Mouse (Mus musculus) ovary, postnatal 36 days (tissue): ENCODE results near the gene Tenm4.
A peak's percentile ranks its signal among the peaks of the same experiment; 100 is the strongest.

ENCODE experiments used
- DNase-seq: peaks from one replicate; pipeline ENCODE4 v3.0.0; 2022; ENCODE audit warnings: low spot score, mixed read lengths

The Tenm4 gene

GRCm38 (mm10) chr7:96203812-96204560 lies 32.9 kb downstream of the Tenm4 start:
- DNase-seq = no peak

- DNase-seq = no peak
Observed at GRCm38 (mm10) chr7:96204809-96205350, 33.8 kb downstream of the Tenm4 start.

GRCm38 (mm10) chr7:96207071-96207470 lies 36.0 kb downstream of the Tenm4 start:
- DNase-seq = no peak

- peak; percentile 62 for DNase-seq
Observed at GRCm38 (mm10) chr7:96209783-96210524, 38.9 kb downstream of the Tenm4 start.

GRCm38 (mm10) chr7:96210525-96211369 lies 39.7 kb downstream of the Tenm4 start:
- peak; percentile 59 for DNase-seq

GRCm38 (mm10) chr7:96211618-96212021 lies 40.6 kb downstream of the Tenm4 start:
- DNase-seq = peak; percentile 26

GRCm38 (mm10) chr7:96212224-96212591 lies 41.2 kb downstream of the Tenm4 start:
- no peak for DNase-seq

GRCm38 (mm10) chr7:96212592-96213541 lies 41.8 kb downstream of the Tenm4 start:
- DNase-seq = peak; percentile 68

- DNase-seq = no peak
Observed at GRCm38 (mm10) chr7:96213741-96214140, 42.7 kb downstream of the Tenm4 start.

- no peak for DNase-seq
Observed at GRCm38 (mm10) chr7:96214876-96215275, 43.8 kb downstream of the Tenm4 start.

- DNase-seq = no peak
Observed at GRCm38 (mm10) chr7:96215894-96216509, 45.0 kb downstream of the Tenm4 start.

GRCm38 (mm10) chr7:96219386-96219785 lies 48.3 kb downstream of the Tenm4 start:
- no peak for DNase-seq

GRCm38 (mm10) chr7:96220647-96221046 lies 49.6 kb downstream of the Tenm4 start:
- no peak for DNase-seq

GRCm38 (mm10) chr7:96222569-96222968 lies 51.5 kb downstream of the Tenm4 start:
- DNase-seq = no peak

GRCm38 (mm10) chr7:96228562-96229268 lies 57.7 kb downstream of the Tenm4 start:
- DNase-seq = no peak

- DNase-seq = no peak
Observed at GRCm38 (mm10) chr7:96230006-96230719, 59.1 kb downstream of the Tenm4 start.

- DNase-seq = no peak
Observed at GRCm38 (mm10) chr7:96230720-96231241, 59.7 kb downstream of the Tenm4 start.

GRCm38 (mm10) chr7:96235847-96236246 lies 64.8 kb downstream of the Tenm4 start:
- no peak for DNase-seq

GRCm38 (mm10) chr7:96240661-96241060 lies 69.6 kb downstream of the Tenm4 start:
- DNase-seq = no peak
